Mouse (Mus musculus) effector memory CD4-positive, alpha-beta T cell, adult 5 months (primary cell): ENCODE measurements around the gene Gch1. TPM values are rescaled to one million over a fixed set of nuclear protein-coding genes. Genes with fewer than 3 reads are reported as not detected.

Experiments
- polyA plus RNA-seq: library from polyadenylated mRNA; unstranded; fragments of 100-300 nt; shearing (Covaris generic); gene quantifications from one replicate; pipeline ENCODE4 v1.2.1, GENCODE M21; 2017

The Gch1 gene
- polyA plus RNA-seq: 128 TPM

DNA sequence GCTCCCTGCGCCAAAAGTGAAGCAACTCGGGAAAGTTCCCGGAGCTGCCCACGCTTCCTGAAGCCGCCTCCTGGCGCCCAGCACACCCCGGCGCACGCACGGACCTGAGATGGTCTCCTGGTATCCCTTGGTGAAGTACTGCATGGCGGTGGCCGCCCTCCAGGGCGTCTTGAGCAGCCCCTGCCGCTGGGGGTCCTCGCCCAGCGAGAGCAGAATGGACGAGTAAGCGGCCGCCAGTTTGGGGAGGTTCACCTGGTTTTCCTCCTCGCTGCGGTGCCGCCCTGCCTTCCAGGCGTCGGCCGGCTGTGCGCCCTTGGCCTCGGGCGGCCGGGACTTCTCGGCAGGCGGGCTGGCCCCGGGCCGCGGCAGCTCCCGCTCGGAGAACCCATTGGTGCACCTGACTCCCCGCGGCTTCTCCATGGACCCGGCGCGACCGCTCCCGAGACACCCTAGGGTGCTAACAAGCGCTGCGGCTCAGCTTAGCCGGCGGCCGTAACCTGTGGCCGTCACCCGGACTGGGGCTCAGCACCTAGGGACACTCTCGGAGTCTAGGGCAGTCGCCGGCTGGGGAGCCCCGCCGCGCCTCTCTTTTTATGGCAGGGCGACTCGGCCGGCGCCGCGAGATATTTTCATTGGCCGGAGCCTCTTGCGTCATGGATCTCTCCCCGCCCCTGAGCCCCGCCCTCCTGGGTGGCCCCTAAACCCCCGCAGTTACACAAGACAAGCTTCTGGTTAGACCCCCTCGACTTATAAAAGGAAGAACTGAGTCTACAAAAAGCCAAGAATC lies at the start of gene Gch1:
TSS of gene Gch1 (minus strand) at position 566 of the 787 bp plus-strand sequence.

Other genes starting within 250 kb of the Gch1 start
- 10.6 TPM for gene Wdhd1, start 87.4 kb upstream of the Gch1 start, polyA plus RNA-seq
- gene Socs4, start 87.5 kb upstream of the Gch1 start, polyA plus RNA-seq: 26.0 TPM
- gene Mapk1ip1l, start 108.9 kb upstream of the Gch1 start, polyA plus RNA-seq: 92.2 TPM
- 36.3 TPM for gene Lgals3, start 178.3 kb upstream of the Gch1 start, polyA plus RNA-seq
- 5.0 TPM for gene Dlgap5, start 229.0 kb upstream of the Gch1 start, polyA plus RNA-seq